Mouse (Mus musculus): ENCODE measurements around the gene Abca7. TPM values are rescaled to one million over a fixed set of nuclear protein-coding genes. Genes with fewer than 3 reads are reported as not detected.
"Not testable (repeated sequence)": the region's sequence is repeated elsewhere in the genome, so short reads cannot be mapped to it uniquely, and the experiment has no call there.

The Abca7 gene
- polyA plus RNA-seq, 1 experiment from 2014 or later: 5.6 TPM

DNA sequence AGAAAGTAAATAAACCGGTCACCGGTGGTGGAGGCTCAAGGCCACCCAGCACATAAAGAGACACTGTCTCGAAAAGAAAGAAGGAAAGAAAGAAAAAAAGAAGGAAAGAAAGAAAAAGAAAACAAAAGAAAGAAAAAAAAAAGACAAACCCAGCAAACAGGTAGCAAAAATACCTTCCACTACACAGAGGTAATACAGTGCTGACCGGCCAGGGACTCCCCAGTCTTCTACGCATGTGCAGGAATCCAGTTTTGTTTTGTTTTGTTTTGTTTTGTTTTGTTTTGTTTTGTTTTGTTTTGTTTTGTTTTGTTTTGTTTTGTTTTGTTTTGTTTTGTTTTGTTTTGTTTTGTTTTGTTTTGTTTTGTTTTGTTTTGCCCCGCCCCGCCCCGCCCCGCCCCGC is 36.9 kb upstream of the Abca7 start:
- Histone ChIP-seq H3K4me2 (ENCODE audit: low read depth, low read length) (peak overlapping the region; percentile 53), H3K4me3 (ENCODE audit: low read length) (peak overlapping the region; percentile 83), H3K4me1 (replicated peaks; ENCODE audit: control insufficient read depth, insufficient read depth, low read length) (peaks cover 16% of the 10 kb centered on the region)
- H3K9ac ChIP-seq (ENCODE audit: low read length); H3K27me3 ChIP-seq (ENCODE audit: control insufficient read depth, insufficient read depth, low read depth, low read length); H3K27ac ChIP-seq (ENCODE audit: low read length); ATAC-seq (ENCODE audit: low read depth); H3K36me3 ChIP-seq (ENCODE audit: control insufficient read depth, insufficient read depth, low read length); H3K9me3 ChIP-seq (ENCODE audit: control insufficient read depth, low read length): not testable (repeated sequence)
- 66% methylated on average over 5 of the region's 10 CpGs for WGBS

DNA sequence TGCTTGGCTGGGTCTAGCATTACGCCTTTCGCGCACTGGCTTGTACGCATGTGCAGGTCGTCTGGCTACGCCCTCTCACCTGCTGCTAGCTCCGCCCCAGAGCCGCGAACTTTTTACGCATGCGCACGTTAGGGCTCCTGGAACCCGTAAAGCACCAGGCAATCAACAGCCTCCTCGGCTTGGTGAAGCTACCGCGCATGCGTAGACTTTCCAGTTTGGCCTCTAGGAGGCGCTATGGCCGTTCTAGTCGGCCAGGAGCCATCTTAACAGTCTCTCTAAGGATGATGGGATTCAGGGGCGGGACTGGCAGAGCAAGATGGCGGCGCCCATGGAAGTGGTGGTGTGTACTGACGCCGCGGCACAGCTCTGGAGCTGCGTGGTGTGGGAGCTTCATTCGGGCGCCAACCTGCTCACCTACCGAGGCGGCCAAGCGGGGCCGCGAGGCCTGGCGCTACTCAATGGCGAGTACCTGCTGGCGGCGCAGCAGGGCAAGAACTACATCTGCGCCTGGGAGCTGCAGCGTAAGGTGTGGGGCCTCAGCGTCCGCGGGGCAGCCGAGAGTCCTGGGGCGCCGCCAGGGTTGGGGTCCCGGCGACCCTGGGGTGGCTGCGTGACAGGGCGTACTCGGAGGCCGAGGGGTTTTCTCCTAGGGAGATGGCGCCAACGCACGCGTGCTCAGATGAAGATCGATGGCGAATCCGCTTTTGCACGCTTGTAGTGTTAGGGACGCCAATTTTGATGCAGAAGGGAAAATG is 36.3 kb upstream of the Abca7 start, which contains the start of gene Wdr18:
TSS of gene Wdr18 (plus strand) at position 306 of the 755 bp plus-strand sequence.
- peak; percentile 96 for ATAC-seq (ENCODE audit: low read depth)
- Histone ChIP-seq H3K4me2 (ENCODE audit: low read depth, low read length) (peak within 1 kb of the TSS; percentile 53), H3K9me3 (ENCODE audit: control insufficient read depth, low read length) (no peaks in the 10 kb centered on the region), H3K9ac (ENCODE audit: low read length) (peak within 1 kb of the TSS; percentile 81), H3K4me1 (replicated peaks; ENCODE audit: control insufficient read depth, insufficient read depth, low read length) (peaks cover 16% of the 10 kb centered on the region), H3K27me3 (ENCODE audit: control insufficient read depth, insufficient read depth, low read depth, low read length) (no peaks in the 10 kb centered on the region), H3K4me3 (ENCODE audit: low read length) (peak within 1 kb of the TSS; percentile 83), H3K36me3 (ENCODE audit: control insufficient read depth, insufficient read depth, low read length) (peaks cover 13% of the 10 kb centered on the region), H3K27ac (ENCODE audit: low read length) (peak within 1 kb of the TSS; percentile 43)
- WGBS: under 1% methylated on average over 52 of the region's 61 CpGs

DNA sequence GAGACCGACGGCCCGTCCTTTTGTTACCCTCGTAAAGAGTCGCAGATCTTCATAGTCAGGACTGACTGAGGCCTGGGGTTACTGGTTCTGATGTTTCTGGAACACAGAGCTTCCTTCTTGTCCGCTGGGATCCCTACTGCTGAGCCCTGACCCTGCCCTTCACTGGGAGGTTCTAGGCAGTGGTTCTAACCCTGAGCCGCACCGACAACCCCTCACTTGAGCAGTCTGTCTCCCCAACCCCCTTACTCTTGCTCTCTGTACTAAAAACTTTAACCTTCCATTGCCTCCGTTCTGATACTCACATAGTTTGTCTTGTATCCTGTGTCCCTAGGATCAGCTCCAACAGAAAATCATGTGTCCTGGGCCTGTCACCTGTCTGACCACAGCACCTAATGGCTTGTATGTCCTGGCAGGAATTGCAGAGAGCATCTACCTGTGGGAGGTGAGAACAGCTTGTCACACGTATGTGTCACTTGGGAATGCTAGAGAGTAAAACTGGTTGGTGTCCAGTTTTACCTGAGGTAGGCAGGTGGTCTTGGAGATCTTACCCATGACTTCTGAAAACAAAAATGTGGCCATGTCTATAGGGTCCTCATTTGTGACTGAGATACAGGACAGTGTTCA is 35.5 kb upstream of the Abca7 start:
- Histone ChIP-seq H3K4me1 (replicated peaks; ENCODE audit: control insufficient read depth, insufficient read depth, low read length) (peaks cover 16% of the 10 kb centered on the region), H3K27ac (ENCODE audit: low read length) (no peak overlapping the region; the same call in 1 of the 2 replicates), H3K9me3 (ENCODE audit: control insufficient read depth, low read length) (no peaks in the 10 kb centered on the region), H3K4me3 (ENCODE audit: low read length) (peak overlapping the region; percentile 83), H3K36me3 (ENCODE audit: control insufficient read depth, insufficient read depth, low read length) (peaks cover 20% of the 10 kb centered on the region), H3K27me3 (ENCODE audit: control insufficient read depth, insufficient read depth, low read depth, low read length) (no peaks in the 10 kb centered on the region), H3K4me2 (ENCODE audit: low read depth, low read length) (peak overlapping the region; percentile 53), H3K9ac (ENCODE audit: low read length) (peak overlapping the region; percentile 81)
- no peak for ATAC-seq (ENCODE audit: low read depth)
- WGBS: 6% methylated on average over 10 of the region's 10 CpGs

DNA sequence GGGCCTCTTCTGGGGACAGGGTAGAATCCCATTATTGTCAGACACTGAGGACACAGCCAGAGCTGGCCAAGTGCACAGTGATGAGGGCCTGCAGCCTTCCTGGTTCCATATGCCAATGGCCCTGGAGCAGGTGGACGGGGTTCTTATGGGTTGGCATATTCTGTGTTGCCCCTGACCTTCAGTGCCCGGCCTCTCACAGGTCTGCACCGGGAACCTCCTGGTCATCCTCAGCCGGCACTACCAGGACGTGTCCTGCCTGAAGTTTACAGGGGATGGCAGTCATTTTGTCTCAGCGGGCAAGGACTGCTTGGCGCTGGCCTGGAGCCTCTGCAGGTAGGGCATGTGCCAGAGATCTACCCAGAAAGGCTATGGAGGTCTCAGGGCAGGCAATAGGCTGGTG is 31.6 kb upstream of the Abca7 start:
- Histone ChIP-seq H3K9ac (ENCODE audit: low read length) (no peak overlapping the region), H3K4me2 (ENCODE audit: low read depth, low read length) (no peak overlapping the region), H3K4me1 (replicated peaks; ENCODE audit: control insufficient read depth, insufficient read depth, low read length) (peaks cover 11% of the 10 kb centered on the region), H3K27me3 (ENCODE audit: control insufficient read depth, insufficient read depth, low read depth, low read length) (no peaks in the 10 kb centered on the region), H3K27ac (ENCODE audit: low read length) (no peak overlapping the region), H3K36me3 (ENCODE audit: control insufficient read depth, insufficient read depth, low read length) (peaks cover 40% of the 10 kb centered on the region), H3K4me3 (ENCODE audit: low read length) (no peak overlapping the region), H3K9me3 (ENCODE audit: control insufficient read depth, low read length) (no peaks in the 10 kb centered on the region)
- ATAC-seq (ENCODE audit: low read depth): no peak
- 92% methylated on average over 7 of the region's 7 CpGs for WGBS

DNA sequence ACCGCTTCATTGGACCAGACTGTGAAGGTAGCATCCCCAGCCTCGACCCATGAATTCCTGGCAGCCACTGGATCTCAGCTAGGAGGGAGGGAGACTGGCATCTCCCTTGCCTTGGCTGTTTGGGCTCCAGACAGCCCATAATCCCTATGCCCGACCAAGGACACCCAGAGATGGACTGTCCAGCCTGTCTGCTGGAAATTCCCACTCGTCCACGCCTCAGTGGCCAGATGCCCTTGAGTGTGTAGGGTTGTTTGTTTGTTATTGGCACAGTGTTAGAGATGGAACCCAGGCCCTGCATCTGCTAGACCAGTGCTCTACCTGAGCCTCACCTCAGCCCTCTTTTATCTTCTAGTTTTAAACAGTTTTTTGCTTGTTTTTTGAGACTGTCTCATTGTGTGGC is 31.0 kb upstream of the Abca7 start:
- no peak overlapping the region for H3K4me3 ChIP-seq (ENCODE audit: low read length)
- H3K4me2 ChIP-seq (ENCODE audit: low read depth, low read length): no peak overlapping the region
- 81% methylated on average over 5 of the region's 5 CpGs for WGBS
- H3K9ac ChIP-seq (ENCODE audit: low read length): no peak overlapping the region
- H3K9me3 ChIP-seq (ENCODE audit: control insufficient read depth, low read length): no peaks in the 10 kb centered on the region
- H3K27me3 ChIP-seq (ENCODE audit: control insufficient read depth, insufficient read depth, low read depth, low read length): no peaks in the 10 kb centered on the region; the same call in 1 of the 2 replicates
- H3K4me1 ChIP-seq (replicated peaks; ENCODE audit: control insufficient read depth, insufficient read depth, low read length): peaks cover 12% of the 10 kb centered on the region
- ATAC-seq (ENCODE audit: low read depth): no peak
- no peak overlapping the region for H3K27ac ChIP-seq (ENCODE audit: low read length)
- H3K36me3 ChIP-seq (ENCODE audit: control insufficient read depth, insufficient read depth, low read length): peaks cover 40% of the 10 kb centered on the region

DNA sequence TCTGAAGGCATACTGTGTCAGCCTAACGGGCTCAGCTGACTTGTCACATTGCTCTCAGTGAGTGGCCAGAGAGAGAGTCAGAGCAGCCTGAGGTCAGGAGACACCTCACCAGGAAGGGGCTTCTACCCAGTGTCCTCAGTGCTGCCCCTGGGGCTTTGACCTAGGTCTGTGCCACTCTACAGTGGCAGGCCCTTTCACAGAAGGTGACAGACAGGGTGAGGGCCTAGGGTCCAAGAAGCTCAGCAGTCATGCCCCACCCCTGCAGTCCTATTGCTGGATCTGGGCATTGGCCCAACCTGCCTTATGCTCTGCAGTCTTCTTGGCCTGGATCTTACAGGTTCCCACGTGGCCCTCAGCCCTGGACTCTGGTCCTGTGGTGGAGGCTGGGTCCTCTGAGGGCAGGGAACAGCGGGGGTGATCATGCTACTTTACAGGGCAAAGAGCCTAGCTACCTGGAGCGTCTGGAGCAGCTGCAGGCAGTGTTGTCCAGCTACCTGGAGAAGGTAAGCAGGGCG is 29.4 kb upstream of the Abca7 start:
- H3K36me3 ChIP-seq (ENCODE audit: control insufficient read depth, insufficient read depth, low read length): peaks cover 40% of the 10 kb centered on the region
- H3K27me3 ChIP-seq (ENCODE audit: control insufficient read depth, insufficient read depth, low read depth, low read length): peaks cover 16% of the 10 kb centered on the region
- no peak overlapping the region for H3K4me2 ChIP-seq (ENCODE audit: low read depth, low read length)
- H3K9me3 ChIP-seq (ENCODE audit: control insufficient read depth, low read length): no peaks in the 10 kb centered on the region
- ATAC-seq (ENCODE audit: low read depth): no peak
- no peak overlapping the region for H3K9ac ChIP-seq (ENCODE audit: low read length)
- H3K4me1 ChIP-seq (replicated peaks; ENCODE audit: control insufficient read depth, insufficient read depth, low read length): peaks cover 12% of the 10 kb centered on the region
- H3K4me3 ChIP-seq (ENCODE audit: low read length): no peak overlapping the region
- WGBS: 90% methylated on average over 5 of the region's 5 CpGs
- H3K27ac ChIP-seq (ENCODE audit: low read length): no peak overlapping the region

DNA sequence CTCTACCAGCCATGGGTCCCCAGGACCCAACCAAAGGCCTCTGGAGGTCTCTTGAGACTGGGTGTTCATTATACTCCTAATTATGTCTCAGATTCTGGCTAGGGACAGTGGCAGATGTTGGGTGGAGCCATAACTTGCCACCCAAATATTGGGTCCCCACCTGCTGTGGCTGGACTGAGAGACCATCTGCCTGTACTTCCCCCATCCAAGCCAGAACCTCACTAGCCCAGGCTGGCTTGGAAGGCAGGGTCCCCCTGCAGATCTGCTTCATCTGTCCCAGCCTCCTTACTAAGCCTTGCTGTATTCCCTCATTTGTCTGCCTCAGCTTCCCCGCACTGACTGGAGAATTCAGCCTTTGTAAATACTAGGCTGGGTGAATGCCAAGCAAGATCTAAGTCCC is 28.1 kb upstream of the Abca7 start:
- WGBS: 62% methylated on average over 1 of the region's 1 CpGs
- Histone ChIP-seq H3K27ac (ENCODE audit: low read length) (no peak overlapping the region), H3K4me2 (ENCODE audit: low read depth, low read length) (no peak overlapping the region), H3K4me1 (replicated peaks; ENCODE audit: control insufficient read depth, insufficient read depth, low read length) (peaks cover 15% of the 10 kb centered on the region), H3K36me3 (ENCODE audit: control insufficient read depth, insufficient read depth, low read length) (peaks cover 34% of the 10 kb centered on the region), H3K27me3 (ENCODE audit: control insufficient read depth, insufficient read depth, low read depth, low read length) (peaks cover 19% of the 10 kb centered on the region), H3K4me3 (ENCODE audit: low read length) (no peak overlapping the region), H3K9ac (ENCODE audit: low read length) (no peak overlapping the region), H3K9me3 (ENCODE audit: control insufficient read depth, low read length) (no peaks in the 10 kb centered on the region)
- no peak for ATAC-seq (ENCODE audit: low read depth)

DNA sequence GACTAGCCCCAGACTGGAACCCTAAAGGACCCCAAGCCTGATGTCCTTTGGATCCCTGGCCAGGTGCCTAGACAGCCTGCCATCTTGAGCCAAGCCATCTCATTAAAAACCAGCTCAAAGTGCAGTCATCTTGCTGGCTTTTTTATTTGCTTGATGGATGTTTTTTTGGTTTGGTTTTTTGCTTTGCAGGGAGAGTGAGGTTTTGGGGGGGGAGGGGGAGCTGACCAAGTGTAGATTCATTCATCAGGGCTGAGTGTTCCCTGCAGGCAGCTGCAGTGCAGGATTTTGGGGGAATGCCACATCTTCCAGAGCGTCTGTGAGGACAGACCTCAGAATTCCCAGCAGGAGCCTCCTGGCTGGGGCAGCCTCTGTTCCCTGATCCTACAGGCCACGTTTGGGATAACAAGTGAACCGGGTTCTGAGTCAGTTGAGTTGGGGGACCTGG is 27.1 kb upstream of the Abca7 start:
- no peak overlapping the region for H3K27ac ChIP-seq (ENCODE audit: low read length)
- H3K9me3 ChIP-seq (ENCODE audit: control insufficient read depth, low read length): no peaks in the 10 kb centered on the region
- ATAC-seq (ENCODE audit: low read depth): no peak
- peaks cover 19% of the 10 kb centered on the region for H3K27me3 ChIP-seq (ENCODE audit: control insufficient read depth, insufficient read depth, low read depth, low read length)
- H3K4me1 ChIP-seq (replicated peaks; ENCODE audit: control insufficient read depth, insufficient read depth, low read length): peaks cover 15% of the 10 kb centered on the region
- H3K9ac ChIP-seq (ENCODE audit: low read length): no peak overlapping the region
- H3K4me2 ChIP-seq (ENCODE audit: low read depth, low read length): no peak overlapping the region
- no peak overlapping the region for H3K4me3 ChIP-seq (ENCODE audit: low read length)
- WGBS: 12% methylated on average over 3 of the region's 3 CpGs
- peaks cover 34% of the 10 kb centered on the region for H3K36me3 ChIP-seq (ENCODE audit: control insufficient read depth, insufficient read depth, low read length)

DNA sequence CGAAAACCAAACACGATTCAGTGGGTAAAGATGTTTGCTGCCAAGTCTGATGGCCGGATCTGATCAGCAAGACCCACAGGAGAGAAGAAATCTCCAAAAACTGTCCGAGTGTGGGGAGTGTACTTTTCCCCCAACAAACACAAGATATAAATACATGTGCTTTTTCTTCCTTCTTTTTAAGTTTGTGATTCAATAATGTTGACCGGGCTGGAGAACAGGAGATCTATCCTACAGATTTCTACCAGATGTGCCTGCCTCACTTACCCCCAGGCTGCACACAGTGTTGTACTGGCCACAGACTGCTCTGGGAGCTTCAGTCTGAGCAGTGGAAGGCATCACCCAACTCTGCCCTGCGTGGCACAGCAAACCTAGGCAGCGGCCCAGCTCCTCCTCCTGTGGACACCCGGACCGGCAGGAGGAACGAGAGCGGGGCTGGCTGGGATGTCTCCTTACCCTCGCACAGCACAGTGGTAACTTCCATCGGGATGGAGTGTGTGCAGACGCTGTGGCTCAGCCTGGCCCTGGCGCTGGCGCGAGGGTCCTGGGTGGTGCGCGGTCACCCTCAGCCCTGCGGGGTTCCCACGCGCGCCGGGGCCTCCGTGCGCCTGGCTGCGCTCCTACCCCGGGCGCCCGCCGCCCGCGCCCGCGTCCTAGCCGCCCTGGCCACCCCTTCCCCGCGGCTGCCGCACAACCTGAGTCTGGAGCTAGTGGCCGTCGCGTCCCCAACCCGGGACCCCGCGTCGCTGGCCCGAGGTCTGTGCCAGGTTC is 25.7 kb upstream of the Abca7 start, which contains the start of gene Grin3b:
TSS of gene Grin3b (plus strand) at position 301 of the 768 bp plus-strand sequence.
- 5% methylated on average over 46 of the region's 47 CpGs for WGBS
- Histone ChIP-seq H3K36me3 (ENCODE audit: control insufficient read depth, insufficient read depth, low read length) (peaks cover 25% of the 10 kb centered on the region), H3K27ac (ENCODE audit: low read length) (no peak within 1 kb of the TSS), H3K27me3 (ENCODE audit: control insufficient read depth, insufficient read depth, low read depth, low read length) (peaks cover 19% of the 10 kb centered on the region), H3K9me3 (ENCODE audit: control insufficient read depth, low read length) (no peaks in the 10 kb centered on the region), H3K4me2 (ENCODE audit: low read depth, low read length) (peak within 1 kb of the TSS; percentile 84), H3K9ac (ENCODE audit: low read length) (peak within 1 kb of the TSS; percentile 65), H3K4me1 (replicated peaks; ENCODE audit: control insufficient read depth, insufficient read depth, low read length) (peaks cover 15% of the 10 kb centered on the region), H3K4me3 (ENCODE audit: low read length) (peak within 1 kb of the TSS; percentile 51)
- ATAC-seq (ENCODE audit: low read depth): peak; percentile 8; the same call in 1 of the 2 replicates
